Mouse (Mus musculus): Measurements from ENCODE around the gene Gm3269. TPM values are rescaled to one million over a fixed set of nuclear protein-coding genes. Genes with fewer than 3 reads are reported as not detected.
A peak's percentile ranks its signal among the peaks of the same experiment; 100 is the strongest.
"Not testable (repeated sequence)": the region's sequence is repeated elsewhere in the genome, so short reads cannot be mapped to it uniquely, and the experiment has no call there.

The Gm3269 gene
- total RNA-seq (2014; rRNA removed) (not detected in 2 replicates), polyA plus RNA-seq (2015; fragmentation: Nextera tagmentation; extraction: Ambion mirVana) (not detected in 2 replicates)

DNA sequence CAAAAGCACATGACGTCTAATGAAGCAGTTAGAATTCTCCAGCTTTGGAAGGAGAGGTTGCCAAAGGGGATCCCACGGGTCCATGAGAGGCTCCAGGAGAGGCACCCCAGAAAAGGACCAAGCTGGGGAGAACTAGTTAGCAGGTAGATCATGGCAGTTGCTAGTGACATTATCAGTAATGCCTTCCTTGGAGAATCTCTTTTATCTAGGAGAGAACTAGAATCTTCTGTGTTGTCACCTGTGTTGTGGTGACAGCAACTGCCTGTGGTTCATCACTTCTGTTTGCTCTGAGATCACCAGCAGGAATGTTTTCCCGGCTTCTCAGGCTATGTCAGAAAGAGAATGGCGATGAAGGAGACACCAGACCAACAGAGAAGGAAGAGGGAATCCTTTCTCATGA is at the start of gene Gm3269:
TSS of gene Gm3269 (plus strand) at position 301 of the 400 bp plus-strand sequence.
- H3K9me3 ChIP-seq (ENCODE audit: low read length); H3K36me3 ChIP-seq (ENCODE audit: insufficient read depth); H3K4me2 ChIP-seq (ENCODE audit: low read depth); DNase-seq; H3K9ac ChIP-seq; H3K4me3 ChIP-seq (ENCODE audit: low read depth, low read length); H3K27ac ChIP-seq (ENCODE audit: low read depth, low read length); H3K27me3 ChIP-seq (ENCODE audit: insufficient read depth, low read length); H3K4me1 ChIP-seq (ENCODE audit: insufficient read depth); ATAC-seq: not testable (repeated sequence)
- WGBS: no CpG with 5 or more reads among the region's 4 CpGs

GRCm38 (mm10) chr14:4806421-4806820 is 31.5 kb upstream of the Gm3269 start:
- not testable (repeated sequence) for H3K9me3 ChIP-seq (ENCODE audit: low read length); ATAC-seq; DNase-seq; H3K27me3 ChIP-seq (ENCODE audit: insufficient read depth, low read length); H3K4me2 ChIP-seq (ENCODE audit: low read depth); H3K36me3 ChIP-seq (ENCODE audit: insufficient read depth); H3K4me3 ChIP-seq (ENCODE audit: low read depth, low read length); H3K9ac ChIP-seq; H3K4me1 ChIP-seq (ENCODE audit: insufficient read depth); H3K27ac ChIP-seq (ENCODE audit: low read depth, low read length)
- WGBS: 88% methylated on average over 6 of the region's 6 CpGs

DNA sequence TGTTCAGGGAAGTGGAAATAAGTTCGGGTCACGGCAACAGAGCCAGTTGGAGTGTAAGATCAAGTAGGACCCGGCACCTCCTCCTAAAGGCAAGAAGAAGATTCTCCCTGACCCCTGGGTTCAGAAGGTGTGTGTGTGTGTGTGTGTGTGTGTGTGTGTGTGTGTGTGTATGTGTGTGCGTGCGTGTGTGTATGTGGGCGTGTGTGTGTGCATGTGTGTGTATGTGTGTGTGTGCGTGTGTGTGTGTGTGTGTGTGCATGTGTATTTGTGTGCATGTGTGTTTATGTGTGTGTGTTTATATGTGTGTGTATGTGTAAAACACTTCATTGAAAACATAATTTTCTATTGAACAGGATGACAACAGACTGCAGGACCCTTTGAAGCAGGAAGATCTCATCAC is 16.0 kb upstream of the Gm3269 start:
- not testable (repeated sequence) for H3K9me3 ChIP-seq (ENCODE audit: low read length); H3K4me1 ChIP-seq (ENCODE audit: insufficient read depth); H3K4me2 ChIP-seq (ENCODE audit: low read depth); DNase-seq; H3K27ac ChIP-seq (ENCODE audit: low read depth, low read length); H3K4me3 ChIP-seq (ENCODE audit: low read depth, low read length); ATAC-seq; H3K9ac ChIP-seq; H3K27me3 ChIP-seq (ENCODE audit: insufficient read depth, low read length); H3K36me3 ChIP-seq (ENCODE audit: insufficient read depth)
- 81% methylated on average over 4 of the region's 7 CpGs for WGBS

DNA sequence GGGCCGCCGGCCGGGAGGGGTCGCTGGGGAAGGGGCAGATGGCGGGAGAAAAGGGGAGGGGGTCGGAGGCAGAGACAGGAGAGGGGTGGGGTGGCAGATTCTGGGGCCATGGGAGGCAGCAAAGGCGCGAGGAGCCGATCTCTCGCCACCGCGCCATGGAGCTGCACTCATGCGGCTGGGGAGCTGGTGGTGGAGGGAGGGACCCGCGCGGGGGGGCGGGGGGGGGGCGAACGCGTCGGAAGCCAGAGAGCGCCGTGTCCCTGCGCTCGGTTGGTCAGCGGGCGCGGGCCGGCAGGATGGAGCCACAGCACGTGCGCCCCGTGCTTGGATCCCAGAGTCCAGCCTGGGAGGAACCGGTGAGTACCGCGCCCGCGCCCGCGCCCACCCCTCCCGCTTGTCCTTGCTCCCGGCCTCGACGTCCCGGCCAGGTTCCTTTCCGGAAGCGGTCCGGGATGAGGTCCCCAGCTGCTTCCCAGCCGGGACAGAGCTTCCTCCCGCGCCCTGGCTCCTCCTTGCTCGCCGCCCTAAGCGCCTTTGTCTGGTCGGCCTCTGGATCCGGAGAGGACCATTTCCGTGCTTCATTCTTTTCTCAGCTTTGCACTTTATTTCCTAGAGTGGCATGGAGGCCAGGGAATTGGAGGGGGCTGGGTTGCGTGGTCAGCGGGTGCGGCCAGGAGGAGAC is 17.5 kb downstream of the Gm3269 start, which contains the start of gene Gm3264:
TSS of gene Gm3264 (plus strand) at position 278 of the 682 bp plus-strand sequence.
- DNase-seq: peak; percentile 7
- not testable (repeated sequence) for H3K27me3 ChIP-seq (ENCODE audit: insufficient read depth, low read length); H3K4me1 ChIP-seq (ENCODE audit: insufficient read depth); H3K36me3 ChIP-seq (ENCODE audit: insufficient read depth); ATAC-seq; H3K27ac ChIP-seq (ENCODE audit: low read depth, low read length); H3K9me3 ChIP-seq (ENCODE audit: low read length)
- Histone ChIP-seq H3K4me3 (ENCODE audit: low read depth, low read length) (peak within 1 kb of the TSS; percentile 37), H3K4me2 (ENCODE audit: low read depth) (peak within 1 kb of the TSS; percentile 49), H3K9ac (peak within 1 kb of the TSS; percentile 57)
- 9% methylated on average over 35 of the region's 59 CpGs for WGBS

- H3K27me3 ChIP-seq (ENCODE audit: insufficient read depth, low read length); H3K4me3 ChIP-seq (ENCODE audit: low read depth, low read length); H3K4me2 ChIP-seq (ENCODE audit: low read depth); H3K36me3 ChIP-seq (ENCODE audit: insufficient read depth); H3K9ac ChIP-seq; DNase-seq; H3K27ac ChIP-seq (ENCODE audit: low read depth, low read length); H3K9me3 ChIP-seq (ENCODE audit: low read length); ATAC-seq; H3K4me1 ChIP-seq (ENCODE audit: insufficient read depth): not testable (repeated sequence)
- WGBS: 67% methylated on average over 1 of the region's 3 CpGs
These were observed 54.2 kb downstream of the Gm3269 start, which contains the start of gene Gm3278 for GRCm38 (mm10) chr14:4892116-4892515. Gene Gm3278 (plus strand): TSS chr14:4892416.

Other genes with a start within 250 kb of the Gm3269 start
- gene Gm8159, start 205.8 kb upstream of the Gm3269 start, total RNA-seq (2014; rRNA removed): not detected in 2 replicates
- not detected in 2 replicates for gene Gm8159, start 205.8 kb upstream of the Gm3269 start, polyA plus RNA-seq (2015; fragmentation: Nextera tagmentation; extraction: Ambion mirVana)
- 1.9 and 3.0 TPM in 2 replicates for gene Gm3239, start 173.9 kb upstream of the Gm3269 start, total RNA-seq (2014; rRNA removed)
- 0.50 and 1.4 TPM in 2 replicates for gene Gm3239, start 173.9 kb upstream of the Gm3269 start, polyA plus RNA-seq (2015; fragmentation: Nextera tagmentation; extraction: Ambion mirVana)
- gene Gm7876, start 128.9 kb upstream of the Gm3269 start, total RNA-seq (2014; rRNA removed): not detected in 2 replicates
- gene Gm7876, start 128.9 kb upstream of the Gm3269 start, polyA plus RNA-seq (2015; fragmentation: Nextera tagmentation; extraction: Ambion mirVana): not detected in 2 replicates
- gene Gm3252, start 111.3 kb upstream of the Gm3269 start, total RNA-seq (2014; rRNA removed): 4.8 and 5.0 TPM in 2 replicates
- gene Gm3252, start 111.3 kb upstream of the Gm3269 start, polyA plus RNA-seq (2015; fragmentation: Nextera tagmentation; extraction: Ambion mirVana): 3.5 and 3.8 TPM in 2 replicates
- gene Gm9602, start 61.8 kb upstream of the Gm3269 start, total RNA-seq (2014; rRNA removed): not detected in 2 replicates
- not detected in 2 replicates for gene Gm9602, start 61.8 kb upstream of the Gm3269 start, polyA plus RNA-seq (2015; fragmentation: Nextera tagmentation; extraction: Ambion mirVana)
- gene Gm3264, start 17.5 kb downstream of the Gm3269 start, total RNA-seq (2014; rRNA removed): 2.2 and 6.8 TPM in 2 replicates
- 4.2 and 4.6 TPM in 2 replicates for gene Gm3264, start 17.5 kb downstream of the Gm3269 start, polyA plus RNA-seq (2015; fragmentation: Nextera tagmentation; extraction: Ambion mirVana)
- 0.15 and 0.33 TPM in 2 replicates for gene Gm3278, start 54.3 kb downstream of the Gm3269 start, total RNA-seq (2014; rRNA removed)
- gene Gm3278, start 54.3 kb downstream of the Gm3269 start, polyA plus RNA-seq (2015; fragmentation: Nextera tagmentation; extraction: Ambion mirVana): 0.16 and 0.20 TPM in 2 replicates
- gene Gm8297, start 145.8 kb downstream of the Gm3269 start, total RNA-seq (2014; rRNA removed): not detected in 2 replicates
- gene Gm8297, start 145.8 kb downstream of the Gm3269 start, polyA plus RNA-seq (2015; fragmentation: Nextera tagmentation; extraction: Ambion mirVana): not detected in 2 replicates
- gene Gm3298, start 177.8 kb downstream of the Gm3269 start, total RNA-seq (2014; rRNA removed): not detected in 2 replicates
- gene Gm3298, start 177.8 kb downstream of the Gm3269 start, polyA plus RNA-seq (2015; fragmentation: Nextera tagmentation; extraction: Ambion mirVana): not detected in 2 replicates
- not detected in 2 replicates for gene 4930555G01Rik, start 212.5 kb downstream of the Gm3269 start, total RNA-seq (2014; rRNA removed)
- not detected in 2 replicates for gene 4930555G01Rik, start 212.5 kb downstream of the Gm3269 start, polyA plus RNA-seq (2015; fragmentation: Nextera tagmentation; extraction: Ambion mirVana)
- gene Gm8281, start 232.9 kb downstream of the Gm3269 start, total RNA-seq (2014; rRNA removed): 16.8 and 21.4 TPM in 2 replicates
- gene Gm8281, start 232.9 kb downstream of the Gm3269 start, polyA plus RNA-seq (2015; fragmentation: Nextera tagmentation; extraction: Ambion mirVana): 11.9 and 12.9 TPM in 2 replicates

Measured in forebrain, postnatal 0 days (tissue).